Mouse (Mus musculus) erythroid progenitor cell, adult 5-6 weeks (primary cell): Measurements from ENCODE around the gene Polr3b. TPM values are rescaled to one million over a fixed set of nuclear protein-coding genes. Genes with fewer than 3 reads are reported as not detected.

ENCODE experiments used
- ATAC-seq: replicated peaks from 2 replicates; pipeline ENCODE4 v1.8.0; 2016; ENCODE audit warnings: moderate number of reproducible peaks, mild to moderate bottlenecking, moderate TSS enrichment, inconsistent platforms; ENCODE audit not compliant: poor library complexity, low FRiP score, severe bottlenecking
- total RNA-seq, 2 experiments: library from RNA; stranded (forward) in 1 of 2; stranded (reverse) in 1 of 2; fragments of 150-400 nt in 1 of 2; fragments of 186-747, 209-891 nt in 1 of 2; gene quantifications; 2 replicates each; pipeline versions ENCODE4 v1.2.3 to v1.2.4; 2015 to 2017; ENCODE audit warnings: low replicate concordance in 2 of 2

Polr3b gene
- total RNA-seq, 2 experiments from 2014 or later, result 19.3 to 28.9 TPM

GRCm38 (mm10) chr10:84657437-84658087 lies 35.5 kb downstream of the Polr3b start:
- ATAC-seq, result no peak

GRCm38 (mm10) chr10:84658088-84658848 lies 36.2 kb downstream of the Polr3b start:
- ATAC-seq, result no peak

- no peak for ATAC-seq
Observed at GRCm38 (mm10) chr10:84659281-84659680, 37.2 kb downstream of the Polr3b start.

GRCm38 (mm10) chr10:84662138-84662537 lies 40.0 kb downstream of the Polr3b start:
- ATAC-seq, result no peak

- 0 out of 2 replicates have a peak, but pooled peaks have one; percentile 34 for ATAC-seq
Observed at GRCm38 (mm10) chr10:84665713-84666260, 43.7 kb downstream of the Polr3b start.

- no peak for ATAC-seq
Observed at GRCm38 (mm10) chr10:84675653-84676052, 53.6 kb downstream of the Polr3b start.

- ATAC-seq, result no peak
Observed at GRCm38 (mm10) chr10:84676511-84676910, 54.4 kb downstream of the Polr3b start.

- ATAC-seq, result no peak
Observed at GRCm38 (mm10) chr10:84677871-84678270, 55.8 kb downstream of the Polr3b start.

GRCm38 (mm10) chr10:84678441-84678840 lies 56.3 kb downstream of the Polr3b start:
- no peak for ATAC-seq

- ATAC-seq, result no peak
Observed at GRCm38 (mm10) chr10:84685444-84686121, 63.5 kb downstream of the Polr3b start.

GRCm38 (mm10) chr10:84686122-84686497 lies 64.0 kb downstream of the Polr3b start:
- no peak for ATAC-seq

GRCm38 (mm10) chr10:84686705-84687104 lies 64.6 kb downstream of the Polr3b start:
- ATAC-seq, result no peak

- ATAC-seq, result no peak
Observed at GRCm38 (mm10) chr10:84687736-84688135, 65.6 kb downstream of the Polr3b start.

GRCm38 (mm10) chr10:84689846-84690245 lies 67.8 kb downstream of the Polr3b start:
- ATAC-seq, result no peak

- ATAC-seq, result no peak
Observed at GRCm38 (mm10) chr10:84690818-84691217, 68.7 kb downstream of the Polr3b start.

- no peak for ATAC-seq
Observed at GRCm38 (mm10) chr10:84691692-84692091, 69.6 kb downstream of the Polr3b start.

GRCm38 (mm10) chr10:84693841-84694638 lies 71.9 kb downstream of the Polr3b start:
- no peak for ATAC-seq

GRCm38 (mm10) chr10:84700236-84700987 lies 78.3 kb downstream of the Polr3b start:
- ATAC-seq, result peak; percentile 86

- ATAC-seq, result peak; percentile 84
Observed at GRCm38 (mm10) chr10:84701110-84701509, 79.0 kb downstream of the Polr3b start.
